ENCODE assay signal across 7 mouse cellular contexts in genomic region chr4:83623021-83623711, GRCm38 (mm10).
DNase-seq lines count a peak whose midpoint lies in the region; ATAC-seq lines count a peak whose summit lies in the region.
"Not testable (repeated sequence)": the region's sequence is repeated elsewhere in the genome, so short reads cannot be mapped to it uniquely, and the experiment has no call there.

No protein-coding gene starts in this region.

- ATAC-seq in erythroblast, adult 5-6 weeks (replicated peaks; ENCODE audit: low FRiP score, poor library complexity, severe bottlenecking), result peak; percentile 64
- ATAC-seq in intestine, embryonic 16.5 days, result peak; percentile 66; the same call in 1 of the 2 replicates
- ATAC-seq in liver, embryonic 13.5 days (ENCODE audit: low read depth), result peak; percentile 90
- peak; percentile 96 for ATAC-seq in lung, embryonic 16.5 days (ENCODE audit: low read depth)
- peak; percentile 67 for ATAC-seq in megakaryocyte-erythroid progenitor cell, adult 5-6 weeks (replicated peaks; ENCODE audit: low FRiP score, low TSS enrichment, poor library complexity, severe bottlenecking)

- H3K4me2 ChIP-seq in intestine, embryonic 16.5 days (ENCODE audit: low read depth, low read length), result not testable (repeated sequence)
- H3K4me2 ChIP-seq in liver, embryonic 13.5 days, result peak overlapping the region; percentile 49
- peak overlapping the region; percentile 17; the same call in 1 of the 2 replicates for H3K4me2 ChIP-seq in lung, embryonic 16.5 days (ENCODE audit: low read depth, low read length)

- not testable (repeated sequence) for H3K27me3 ChIP-seq in intestine, embryonic 16.5 days (replicated peaks; ENCODE audit: control insufficient read depth, insufficient read depth, low read length); liver, embryonic 13.5 days; lung, embryonic 16.5 days (ENCODE audit: control insufficient read depth, insufficient read depth, low read depth, low read length)

- H3K4me1 ChIP-seq in ES-E14 (ENCODE audit: control insufficient read depth in 2 of 2, insufficient read depth in 2 of 2, low read length in 2 of 2, poor library complexity in 1 of 2); intestine, embryonic 16.5 days (ENCODE audit: control insufficient read depth, insufficient read depth, low read length); liver, embryonic 13.5 days (replicated peaks); lung, embryonic 16.5 days (replicated peaks; ENCODE audit: control insufficient read depth, insufficient read depth, low read length): not testable (repeated sequence)

- not testable (repeated sequence) for H3K9ac ChIP-seq in ES-E14 (ENCODE audit: insufficient read depth, low read depth, low read length, poor library complexity, severe bottlenecking); intestine, embryonic 16.5 days (ENCODE audit: low read depth, low read length); liver, embryonic 13.5 days; lung, embryonic 16.5 days (ENCODE audit: low read length)

- in situ Hi-C loops in ES-E14 (cut with MboI; ENCODE audit: low sequenced_read_pairs in 2 of 2, unreplicated experiment in 2 of 2), result not testable (repeated sequence)

- not testable (repeated sequence) for H3K27ac ChIP-seq in ES-E14 (ENCODE audit: insufficient read depth, low read depth, low read length, poor library complexity, severe bottlenecking); intestine, embryonic 16.5 days (ENCODE audit: low read length)
- peak overlapping the region; percentile 39 for H3K27ac ChIP-seq in liver, embryonic 13.5 days
- peak overlapping the region; percentile 66 for H3K27ac ChIP-seq in lung, embryonic 16.5 days (ENCODE audit: low read length)

- 39% methylated on average over 10 of the region's 13 CpGs for WGBS in intestine, embryonic 16.5 days
- WGBS in liver, embryonic 13.5 days (ENCODE audit: insufficient replicate concordance), result 24% methylated on average over 10 of the region's 13 CpGs
- 19% methylated on average over 8 of the region's 13 CpGs for WGBS in lung, embryonic 16.5 days

- peak; percentile 21 for DNase-seq in ES-E14 (ENCODE audit: low read depth, low spot score)
- peak; percentile 1 for DNase-seq in c-Kit-negative CD71-positive TER-119-positive erythroid progenitor cells, embryonic 14.5 days (ENCODE audit: low read depth, low spot score)
- peak; percentile 47 for DNase-seq in liver, embryonic 13.5 days

- H3K4me3 ChIP-seq in ES-E14 (ENCODE audit: insufficient read depth in 1 of 2, low read depth in 1 of 2, low read length in 2 of 2, poor library complexity in 1 of 2, severe bottlenecking in 1 of 2); intestine, embryonic 16.5 days (ENCODE audit: low read length); liver, embryonic 13.5 days (replicated peaks); lung, embryonic 16.5 days (ENCODE audit: low read length): not testable (repeated sequence)

- H3K36me3 ChIP-seq in ES-E14 (ENCODE audit: control insufficient read depth, insufficient read depth, low read length, poor library complexity, severe bottlenecking); intestine, embryonic 16.5 days (ENCODE audit: control insufficient read depth, insufficient read depth, low read length); liver, embryonic 13.5 days; lung, embryonic 16.5 days (ENCODE audit: control insufficient read depth, insufficient read depth, low read length): not testable (repeated sequence)

- not testable (repeated sequence) for H3K9me3 ChIP-seq in ES-E14 (ENCODE audit: control insufficient read depth, insufficient read depth, low read depth, low read length); intestine, embryonic 16.5 days (ENCODE audit: control insufficient read depth, low read length); liver, embryonic 13.5 days (replicated peaks); lung, embryonic 16.5 days (ENCODE audit: control insufficient read depth, low read length)
